Mouse (Mus musculus): ENCODE results near the gene Zfp592. TPM values are rescaled to one million over a fixed set of nuclear protein-coding genes. Genes with fewer than 3 reads are reported as not detected.

The Zfp592 gene
- polyA plus RNA-seq, 1 experiment from 2014 or later = 13.4 TPM

Other genes with a start within 250 kb of the Zfp592 start
- gene Iqgap1, start 167.7 kb upstream of the Zfp592 start, polyA plus RNA-seq (2014; fragmentation: Nextera tagmentation; extraction: Ambion mirVana) = 33.5 and 35.9 TPM in 2 replicates
- gene Zscan2, start 132.8 kb upstream of the Zfp592 start, polyA plus RNA-seq (2014; fragmentation: Nextera tagmentation; extraction: Ambion mirVana) = 1.8 and 2.3 TPM in 2 replicates
- 21.6 and 24.2 TPM in 2 replicates for gene Wdr73, start 92.4 kb upstream of the Zfp592 start, polyA plus RNA-seq (2014; fragmentation: Nextera tagmentation; extraction: Ambion mirVana)
- gene Nmb, start 88.6 kb upstream of the Zfp592 start, polyA plus RNA-seq (2014; fragmentation: Nextera tagmentation; extraction: Ambion mirVana) = 4.7 and 4.9 TPM in 2 replicates
- gene Sec11a, start 45.9 kb upstream of the Zfp592 start, polyA plus RNA-seq (2014; fragmentation: Nextera tagmentation; extraction: Ambion mirVana) = 135 and 186 TPM in 2 replicates
- 22.8 and 24.2 TPM in 2 replicates for gene Alpk3, start 63.9 kb downstream of the Zfp592 start, polyA plus RNA-seq (2014; fragmentation: Nextera tagmentation; extraction: Ambion mirVana)
- gene Slc28a1, start 121.1 kb downstream of the Zfp592 start, polyA plus RNA-seq (2014; fragmentation: Nextera tagmentation; extraction: Ambion mirVana) = 0.07 and 0.14 TPM in 2 replicates
- 2.7 and 3.5 TPM in 2 replicates for gene Pde8a, start 219.9 kb downstream of the Zfp592 start, polyA plus RNA-seq (2014; fragmentation: Nextera tagmentation; extraction: Ambion mirVana)